Mouse (Mus musculus) embryonic fibroblast, embryonic 13.5 days (primary cell): ENCODE data around the gene Stx18. TPM values are rescaled to one million over a fixed set of nuclear protein-coding genes. Genes with fewer than 3 reads are reported as not detected.

Source experiments
- H3K27ac ChIP-seq: 2 replicates; pipeline ENCODE4 v1.5.1; 2012; ENCODE audit warnings: low read length, control low read depth, inconsistent platforms; ENCODE audit not compliant: insufficient read depth
- H3K4me1 ChIP-seq: 2 replicates; pipeline ENCODE4 v1.6.1; 2011; ENCODE audit warnings: low read length; ENCODE audit not compliant: control insufficient read depth, insufficient read depth
- H3K4me3 ChIP-seq: 2 replicates; pipeline ENCODE4 v1.5.1; 2011; ENCODE audit warnings: mild to moderate bottlenecking, control low read depth, low read length; ENCODE audit not compliant: insufficient read depth
- CTCF ChIP-seq: IDR thresholded peaks from 2 replicates; pipeline ENCODE4 v1.5.1; 2011; ENCODE audit warnings: mild to moderate bottlenecking, control low read depth, low read length, moderate library complexity, borderline replicate concordance; ENCODE audit not compliant: insufficient read depth
- POLR2A ChIP-seq: IDR thresholded peaks from 2 replicates; pipeline ENCODE4 v1.6.1; 2011; ENCODE audit warnings: low read depth, mild to moderate bottlenecking, control low read depth, low read length, moderate library complexity
- polyA plus RNA-seq: library from polyadenylated mRNA; stranded (reverse); fragments of >200 nt; gene quantifications from 2 replicates; pipeline ENCODE4 v1.2.4, GENCODE M21; 2011; ENCODE audit warnings: low read depth; ENCODE audit not compliant: missing spikeins, insufficient read length

Gene Stx18
- polyA plus RNA-seq, 1 experiment: 40.8 TPM

DNA sequence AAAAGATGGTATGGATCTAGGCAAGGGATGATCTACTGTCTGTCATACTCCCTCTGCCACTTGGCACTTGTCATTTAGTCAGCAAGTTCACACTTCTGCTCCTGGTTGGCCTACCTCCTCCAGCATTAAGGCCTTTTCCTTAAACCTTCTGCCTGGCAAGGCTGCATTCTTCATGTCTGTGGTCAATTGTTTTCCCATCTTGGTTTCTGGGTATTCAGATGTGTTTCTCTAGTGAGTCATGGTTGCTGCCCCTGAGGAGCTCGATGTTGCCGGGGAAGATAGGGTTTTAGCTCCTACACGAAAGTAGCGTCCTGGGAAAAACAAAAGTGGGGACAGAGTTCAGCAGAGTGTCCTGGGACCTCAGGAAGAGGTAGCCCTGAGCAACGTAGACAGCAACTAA, 80.7 kb downstream of the Stx18 start:
- Histone ChIP-seq H3K4me3 (no peak overlapping the region), H3K4me1 (peaks cover 6% of the 10 kb centered on the region; the same call in 1 of the 2 replicates), H3K27ac (peak overlapping the region; percentile 31; the same call in 1 of the 2 replicates)
- no peak for TF ChIP-seq POLR2A
- TF ChIP-seq CTCF: no peak

- no peak for TF ChIP-seq CTCF
- TF ChIP-seq POLR2A: no peak
- Histone ChIP-seq H3K27ac (no peak overlapping the region), H3K4me1 (peaks cover 6% of the 10 kb centered on the region; the same call in 1 of the 2 replicates), H3K4me3 (no peak overlapping the region)
Measured at GRCm38 (mm10) chr5:38121699-38122098, 83.2 kb downstream of the Stx18 start.

- H3K27ac ChIP-seq: no peak overlapping the region
- no peaks in the 10 kb centered on the region for H3K4me1 ChIP-seq
- TF ChIP-seq CTCF (no peak), POLR2A (no peak)
- no peak overlapping the region for H3K4me3 ChIP-seq
Measured at GRCm38 (mm10) chr5:38126519-38127306, 88.2 kb downstream of the Stx18 start.

- TF ChIP-seq POLR2A (no peak), CTCF (no peak)
- Histone ChIP-seq H3K4me1 (no peaks in the 10 kb centered on the region), H3K27ac (no peak overlapping the region), H3K4me3 (no peak overlapping the region)
Measured at GRCm38 (mm10) chr5:38129339-38129738, 90.8 kb downstream of the Stx18 start.

DNA sequence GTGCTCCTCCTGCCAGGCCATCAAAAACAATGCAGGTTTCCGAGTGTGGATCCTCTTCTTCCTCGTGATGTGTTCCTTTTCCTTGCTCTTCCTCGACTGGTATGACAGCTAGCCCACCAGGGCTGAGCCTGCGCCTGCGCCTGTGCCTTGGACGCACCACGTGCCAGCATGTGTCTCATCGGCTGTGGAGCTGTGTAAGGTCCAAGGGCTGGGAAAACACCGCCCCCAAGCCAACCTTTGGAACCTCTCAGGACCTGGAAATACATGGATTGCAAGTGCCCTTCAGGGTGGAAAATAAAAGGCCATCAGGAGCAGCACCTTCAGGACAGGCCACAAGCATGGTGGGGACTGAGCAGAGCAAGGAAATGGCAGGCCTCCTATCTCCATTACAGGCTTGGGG, 97.7 kb downstream of the Stx18 start:
- H3K27ac ChIP-seq: no peak overlapping the region
- no peak overlapping the region for H3K4me3 ChIP-seq
- no peaks in the 10 kb centered on the region for H3K4me1 ChIP-seq
- no peak for TF ChIP-seq POLR2A
- no peak for TF ChIP-seq CTCF

GRCm38 (mm10) chr5:38137163-38137562, 98.6 kb downstream of the Stx18 start:
- no peak overlapping the region for H3K27ac ChIP-seq
- H3K4me3 ChIP-seq: no peak overlapping the region
- no peaks in the 10 kb centered on the region for H3K4me1 ChIP-seq
- TF ChIP-seq CTCF (no peak), POLR2A (no peak)

GRCm38 (mm10) chr5:38140893-38141292, 102.4 kb downstream of the Stx18 start:
- no peak overlapping the region for H3K4me3 ChIP-seq
- no peaks in the 10 kb centered on the region for H3K4me1 ChIP-seq
- no peak overlapping the region for H3K27ac ChIP-seq
- no peak for TF ChIP-seq POLR2A
- no peak for TF ChIP-seq CTCF

- no peak for TF ChIP-seq POLR2A
- no peak for TF ChIP-seq CTCF
- H3K4me3 ChIP-seq: no peak overlapping the region
Measured at GRCm38 (mm10) chr5:38146524-38146923, 108.0 kb downstream of the Stx18 start.

GRCm38 (mm10) chr5:38151264-38151663, 112.7 kb downstream of the Stx18 start:
- no peak for TF ChIP-seq POLR2A
- no peak for TF ChIP-seq CTCF
- Histone ChIP-seq H3K4me3 (no peak overlapping the region), H3K27ac (no peak overlapping the region), H3K4me1 (peaks cover 12% of the 10 kb centered on the region)

More at GRCm38 (mm10) chr5:38146524-38146923, 108.0 kb downstream of the Stx18 start:
- no peak overlapping the region for H3K27ac ChIP-seq
- peaks cover 10% of the 10 kb centered on the region for H3K4me1 ChIP-seq
